Mouse (Mus musculus) hindbrain, embryonic 14.5 days (tissue): Measurements from ENCODE around the gene Meis2. TPM values are rescaled to one million over a fixed set of nuclear protein-coding genes. Genes with fewer than 3 reads are reported as not detected.
A peak's percentile ranks its signal among the peaks of the same experiment; 100 is the strongest.

Source experiments
- ATAC-seq: fragments of 200-750 bp; cut with Nextera tagmentation; 2 replicates; pipeline ENCODE4 v1.8.0; 2017; ENCODE audit warnings: moderate number of reproducible peaks, mild to moderate bottlenecking, moderate TSS enrichment, moderate library complexity; ENCODE audit not compliant: low FRiP score
- DNase-seq: peaks from one replicate; pipeline ENCODE4 v3.0.0-alpha.2; 2015; ENCODE audit warnings: low spot score
- H3K27ac ChIP-seq: fragments of 300-500 bp; sonication (generic); 2 replicates; pipeline ENCODE4 v1.5.1; 2014; ENCODE audit warnings: mild to moderate bottlenecking, moderate library complexity
- H3K27me3 ChIP-seq: fragments of 300-500 bp; sonication (generic); 2 replicates; pipeline ENCODE4 v1.6.1; 2014; ENCODE audit warnings: mild to moderate bottlenecking, low read length, mixed read lengths; ENCODE audit not compliant: control insufficient read depth, insufficient read depth
- H3K36me3 ChIP-seq: fragments of 300-500 bp; sonication (generic); replicated peaks from 2 replicates; pipeline ENCODE4 v1.6.1; 2014; ENCODE audit not compliant: control insufficient read depth, insufficient read depth
- H3K4me1 ChIP-seq: fragments of 300-500 bp; sonication (generic); replicated peaks from 2 replicates; pipeline ENCODE4 v1.6.1; 2014; ENCODE audit warnings: antibody characterized with exemption, low read length, mixed read lengths; ENCODE audit not compliant: control insufficient read depth, insufficient read depth
- H3K4me2 ChIP-seq: fragments of 300-500 bp; sonication (generic); replicated peaks from 2 replicates; pipeline ENCODE4 v1.6.1; 2014; ENCODE audit warnings: mild to moderate bottlenecking, moderate library complexity
- H3K4me3 ChIP-seq: fragments of 300-500 bp; sonication (generic); replicated peaks from 2 replicates; pipeline ENCODE4 v1.5.1; 2014; ENCODE audit warnings: mild to moderate bottlenecking, low read length
- H3K9ac ChIP-seq: fragments of 300-500 bp; sonication (generic); 2 replicates; pipeline ENCODE4 v1.6.1; 2014
- H3K9me3 ChIP-seq: fragments of 300-500 bp; sonication (generic); 2 replicates; pipeline ENCODE4 v1.6.1; 2016; ENCODE audit warnings: low read length; ENCODE audit not compliant: control insufficient read depth
- WGBS: fragments of 180-500 bp; shearing (Covaris S2); extraction: QIAGEN DNeasy Blood & Tissue Kit; methylation state at CpG from one replicate; pipeline ENCODE4 v1.1.7; 2014; 5-methylcytosine and 5-hydroxymethylcytosine counted together
- polyA plus RNA-seq: library from polyadenylated mRNA; unstranded; fragments of >200 nt; fragmentation: Nextera tagmentation; extraction: Ambion mirVana; gene quantifications from 2 replicates; pipeline ENCODE4 v1.2.1, GENCODE M21; 2014

Gene Meis2
- polyA plus RNA-seq, 1 experiment from 2014 or later, result 159 TPM

- Histone ChIP-seq H3K4me1 (peaks cover 13% of the 10 kb centered on the region; the same call in 1 of the 2 replicates), H3K27ac (peak overlapping the region; percentile 10; the same call in 1 of the 2 replicates)
- 84% methylated on average over 9 of the region's 9 CpGs for WGBS
Observed at GRCm38 (mm10) chr2:115921687-115922086, 144.0 kb downstream of the Meis2 start.

DNA sequence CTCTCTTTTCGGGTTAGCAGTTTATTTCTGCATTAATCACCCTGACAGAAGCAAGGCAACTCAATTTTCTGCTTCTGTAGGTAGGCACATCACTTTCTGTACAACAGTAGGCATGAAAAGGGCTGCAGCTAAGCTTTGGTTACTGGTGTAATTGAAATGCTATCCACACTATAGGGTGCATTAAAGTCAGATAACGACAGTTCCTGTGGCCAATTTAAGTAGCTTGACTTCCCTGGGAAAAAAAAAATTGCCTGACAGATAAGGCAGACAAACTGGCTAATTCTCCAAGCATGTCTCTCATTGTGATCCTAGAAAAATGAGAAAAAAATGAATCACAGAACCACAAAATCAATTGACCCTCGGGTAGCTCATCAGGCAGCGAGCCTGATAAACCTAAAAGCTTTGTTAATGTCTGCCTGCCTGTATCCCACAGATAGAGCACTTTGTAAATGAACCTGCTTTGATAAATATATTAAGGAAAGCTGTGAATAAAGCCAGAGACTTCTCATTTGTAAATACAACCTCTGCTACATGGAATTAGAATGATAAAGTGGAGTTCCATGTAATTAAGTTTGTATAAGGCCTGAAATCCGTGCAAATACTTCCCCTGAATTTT lies 145.2 kb downstream of the Meis2 start:
- Histone ChIP-seq H3K36me3 (peaks cover 8% of the 10 kb centered on the region; the same call in 1 of the 2 replicates), H3K27me3 (no peaks in the 10 kb centered on the region), H3K9ac (0 out of 2 replicates have a peak overlapping the region, but pooled peaks have one; percentile 10), H3K4me2 (no peak overlapping the region), H3K27ac (peak overlapping the region; percentile 10), H3K4me3 (no peak overlapping the region), H3K4me1 (peaks cover 23% of the 10 kb centered on the region; the same call in 1 of the 2 replicates), H3K9me3 (no peaks in the 10 kb centered on the region)
- DNase-seq (no peak), ATAC-seq (no peak)
- WGBS, result 34% methylated on average over 5 of the region's 5 CpGs

More at GRCm38 (mm10) chr2:115921687-115922086, 144.0 kb downstream of the Meis2 start:
- DNase-seq (no peak), ATAC-seq (no peak)
- no peaks in the 10 kb centered on the region for H3K27me3 ChIP-seq
- no peak overlapping the region for H3K4me2 ChIP-seq
- peaks cover 8% of the 10 kb centered on the region; the same call in 1 of the 2 replicates for H3K36me3 ChIP-seq
- H3K9me3 ChIP-seq, result no peaks in the 10 kb centered on the region
- no peak overlapping the region for H3K4me3 ChIP-seq
- H3K9ac ChIP-seq, result no peak overlapping the region

GRCm38 (mm10) chr2:115919141-115920071 lies 146.2 kb downstream of the Meis2 start:
- no peak overlapping the region for H3K4me2 ChIP-seq
- H3K9ac ChIP-seq, result no peak overlapping the region
- H3K36me3 ChIP-seq, result peaks cover 8% of the 10 kb centered on the region; the same call in 1 of the 2 replicates
- H3K4me1 ChIP-seq, result peaks cover 29% of the 10 kb centered on the region; the same call in 1 of the 2 replicates
- H3K4me3 ChIP-seq, result no peak overlapping the region
- DNase-seq (no peak), ATAC-seq (no peak)
- 77% methylated on average over 14 of the region's 14 CpGs for WGBS
- peak overlapping the region; percentile 34; the same call in 1 of the 2 replicates for H3K27ac ChIP-seq
- H3K9me3 ChIP-seq, result no peaks in the 10 kb centered on the region
- no peaks in the 10 kb centered on the region for H3K27me3 ChIP-seq

DNA sequence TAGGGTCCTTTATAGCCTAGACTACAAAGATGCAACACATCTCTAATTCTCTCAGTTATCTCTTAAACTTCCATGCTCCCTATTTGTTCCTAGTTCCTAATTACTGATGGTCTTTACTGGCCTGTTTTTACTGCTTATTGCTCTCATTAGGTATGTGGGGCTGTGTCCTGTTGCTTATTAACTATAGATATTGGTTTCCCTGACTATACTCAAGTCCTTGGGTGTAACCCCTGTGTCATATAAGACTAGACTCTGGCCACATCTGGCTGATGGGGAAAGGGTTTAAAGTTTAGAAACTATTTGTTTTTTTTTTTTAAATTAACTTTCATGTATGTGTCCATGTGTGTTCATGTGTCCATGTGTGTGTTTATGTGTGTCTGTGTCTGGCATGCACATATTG lies 147.1 kb downstream of the Meis2 start:
- Histone ChIP-seq H3K4me1 (peaks cover 25% of the 10 kb centered on the region; the same call in 1 of the 2 replicates), H3K27ac (no peak overlapping the region), H3K4me3 (no peak overlapping the region), H3K9me3 (no peaks in the 10 kb centered on the region), H3K27me3 (no peaks in the 10 kb centered on the region), H3K9ac (no peak overlapping the region), H3K36me3 (peaks cover 8% of the 10 kb centered on the region; the same call in 1 of the 2 replicates), H3K4me2 (no peak overlapping the region)
- no peak for DNase-seq
- no peak for ATAC-seq

DNA sequence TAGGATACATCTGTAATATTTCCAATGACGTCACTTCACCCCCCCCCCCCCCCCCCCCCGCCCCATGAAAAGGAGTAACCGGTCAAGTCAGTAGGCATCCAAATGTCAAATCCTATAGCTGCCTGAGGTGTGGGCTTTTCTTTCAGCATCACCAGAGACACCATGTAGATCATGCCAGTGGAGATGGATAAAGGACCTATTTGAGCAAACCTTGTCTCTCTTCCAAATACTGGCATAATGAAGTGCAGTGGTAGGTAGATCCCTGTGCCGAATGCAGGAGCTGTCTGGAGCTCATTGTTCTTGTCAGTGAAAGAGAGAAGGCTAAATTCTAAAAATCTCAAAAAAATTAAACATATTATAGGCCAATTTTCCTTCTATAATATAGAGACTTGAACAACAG lies 151.1 kb downstream of the Meis2 start:
- no peaks in the 10 kb centered on the region for H3K27me3 ChIP-seq
- peaks cover 8% of the 10 kb centered on the region; the same call in 1 of the 2 replicates for H3K36me3 ChIP-seq
- DNase-seq (no peak), ATAC-seq (no peak)
- no peak overlapping the region for H3K4me2 ChIP-seq
- H3K4me3 ChIP-seq, result no peak overlapping the region
- H3K9me3 ChIP-seq, result no peaks in the 10 kb centered on the region
- H3K27ac ChIP-seq, result no peak overlapping the region
- H3K9ac ChIP-seq, result no peak overlapping the region
- peaks cover 15% of the 10 kb centered on the region; the same call in 1 of the 2 replicates for H3K4me1 ChIP-seq
- WGBS, result 16% methylated on average over 3 of the region's 4 CpGs

DNA sequence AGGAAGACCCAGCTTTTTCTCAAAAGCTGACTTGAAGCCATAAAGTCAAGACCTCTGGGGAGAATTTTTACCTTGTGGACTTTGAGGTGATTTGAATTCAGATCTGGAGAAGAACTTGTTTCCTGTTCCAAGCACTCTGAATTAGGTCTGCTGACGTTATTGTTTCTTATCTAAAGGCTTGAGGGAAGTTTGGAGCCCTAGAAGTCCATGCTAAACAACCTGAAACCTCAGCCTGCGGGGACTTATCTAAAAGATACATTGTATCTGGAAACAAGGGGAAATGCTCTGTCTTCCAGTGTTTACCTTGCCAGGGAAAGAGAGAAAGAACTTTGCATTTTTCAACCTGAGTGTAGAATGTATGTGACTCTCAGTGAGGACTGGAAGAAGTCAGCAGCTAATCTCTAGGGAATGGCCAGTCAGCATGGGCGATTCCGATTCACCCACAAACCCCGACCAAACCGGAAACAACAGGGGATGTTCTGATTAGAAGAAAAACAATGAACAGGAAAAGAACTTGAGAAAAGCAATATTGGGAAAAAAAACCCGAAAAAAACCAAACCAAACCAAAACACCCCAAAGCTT lies 152.6 kb downstream of the Meis2 start:
- ATAC-seq (no peak), DNase-seq (no peak)
- Histone ChIP-seq H3K27me3 (no peaks in the 10 kb centered on the region), H3K9ac (no peak overlapping the region), H3K4me1 (peaks cover 15% of the 10 kb centered on the region; the same call in 1 of the 2 replicates), H3K4me2 (no peak overlapping the region), H3K36me3 (peaks cover 3% of the 10 kb centered on the region; the same call in 1 of the 2 replicates), H3K4me3 (no peak overlapping the region), H3K9me3 (no peaks in the 10 kb centered on the region), H3K27ac (no peak overlapping the region)
- 77% methylated on average over 7 of the region's 7 CpGs for WGBS

DNA sequence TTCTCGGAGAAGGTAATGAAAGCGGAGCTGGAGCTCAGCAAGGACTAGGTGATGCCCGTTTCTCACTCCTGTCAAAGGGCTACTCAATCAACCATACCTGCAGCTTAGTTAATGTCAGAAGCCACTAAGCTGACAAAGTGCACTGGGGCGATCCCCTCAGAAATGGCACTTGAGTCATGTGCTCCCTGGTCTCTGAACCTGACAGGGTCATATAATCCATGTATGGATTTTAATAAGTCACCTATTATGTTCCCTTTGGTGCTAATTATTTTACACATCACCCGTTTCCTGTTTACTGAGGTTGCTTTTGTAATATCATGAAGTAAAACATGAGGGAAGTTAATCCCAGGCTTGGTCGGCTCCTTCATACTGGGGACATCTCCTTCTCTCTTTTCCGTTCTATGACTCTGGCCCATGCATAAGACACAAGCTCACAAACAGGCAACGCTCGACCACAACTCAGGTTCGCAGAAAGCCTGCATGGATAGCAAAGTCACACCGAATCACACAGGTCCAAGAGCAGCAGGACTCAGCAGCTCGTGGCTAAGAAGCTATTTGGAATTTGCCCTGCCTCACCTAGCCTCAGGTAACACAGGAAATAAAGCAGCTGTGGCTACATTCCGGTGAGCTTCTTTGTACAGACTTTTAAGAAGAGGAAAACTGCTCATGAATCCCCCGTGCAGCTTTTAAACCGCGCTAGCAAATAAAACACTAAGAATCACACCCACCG lies 153.6 kb downstream of the Meis2 start:
- Histone ChIP-seq H3K9ac (no peak overlapping the region), H3K4me1 (peaks cover 15% of the 10 kb centered on the region; the same call in 1 of the 2 replicates), H3K27ac (no peak overlapping the region), H3K4me2 (no peak overlapping the region), H3K36me3 (no peaks in the 10 kb centered on the region), H3K9me3 (no peaks in the 10 kb centered on the region), H3K4me3 (no peak overlapping the region), H3K27me3 (no peaks in the 10 kb centered on the region)
- DNase-seq (no peak), ATAC-seq (no peak)
- 82% methylated on average over 17 of the region's 17 CpGs for WGBS

- H3K4me2 ChIP-seq, result no peak overlapping the region
- no peaks in the 10 kb centered on the region for H3K9me3 ChIP-seq
- no peak overlapping the region for H3K27ac ChIP-seq
- ATAC-seq (no peak), DNase-seq (no peak)
- no peaks in the 10 kb centered on the region for H3K36me3 ChIP-seq
- 91% methylated on average over 4 of the region's 4 CpGs for WGBS
- H3K4me1 ChIP-seq, result peaks cover 8% of the 10 kb centered on the region; the same call in 1 of the 2 replicates
- no peak overlapping the region for H3K4me3 ChIP-seq
- H3K27me3 ChIP-seq, result no peaks in the 10 kb centered on the region
- H3K9ac ChIP-seq, result no peak overlapping the region
Observed at GRCm38 (mm10) chr2:115910217-115910616, 155.4 kb downstream of the Meis2 start.
